Mouse (Mus musculus): ENCODE results near the gene Polr1a.

Polr1a gene

GRCm38 (mm10) chr6:72001220-72001777, 92.4 kb downstream of the Polr1a start:
- no peak for DNase-seq

DNA sequence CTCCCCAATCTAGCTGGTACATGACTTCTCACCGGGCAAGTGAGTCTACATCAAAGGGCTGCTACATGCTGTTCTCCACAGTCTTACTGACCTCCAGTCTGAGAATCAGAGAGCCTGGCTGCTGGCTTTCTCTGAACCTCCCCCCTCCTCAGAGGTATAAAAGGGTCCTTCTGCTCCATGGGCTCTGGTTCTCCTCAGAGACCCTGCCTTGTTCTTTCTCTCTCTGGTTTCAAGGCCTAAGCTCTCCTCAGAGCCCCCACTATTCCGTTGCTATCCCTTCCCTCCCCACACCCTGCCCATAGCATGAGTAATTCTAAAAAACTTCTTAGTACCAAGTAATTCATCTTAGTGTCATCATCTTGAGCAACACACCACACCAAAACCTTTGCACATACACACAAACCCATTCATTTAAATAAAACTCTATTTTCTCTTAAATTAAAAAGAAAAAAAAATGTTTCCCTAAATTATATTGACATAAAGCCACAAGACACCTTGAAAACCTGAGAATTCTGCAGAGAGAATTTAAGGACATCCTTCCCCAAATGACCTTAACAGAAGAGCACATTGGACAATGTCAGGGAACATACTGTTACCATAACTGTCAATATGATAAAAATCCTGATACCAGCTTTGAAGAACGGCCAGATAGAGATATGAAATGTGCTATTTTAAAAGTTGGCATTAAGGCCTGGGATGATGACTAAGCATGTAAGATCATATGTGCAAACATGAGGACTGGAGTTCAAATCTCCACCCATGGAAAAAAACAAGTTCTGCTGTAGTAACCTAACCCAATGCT, 98.8 kb downstream of the Polr1a start:
- no peak for DNase-seq

- no peak for DNase-seq
Measured at GRCm38 (mm10) chr6:72008213-72008655, 99.4 kb downstream of the Polr1a start.

DNA sequence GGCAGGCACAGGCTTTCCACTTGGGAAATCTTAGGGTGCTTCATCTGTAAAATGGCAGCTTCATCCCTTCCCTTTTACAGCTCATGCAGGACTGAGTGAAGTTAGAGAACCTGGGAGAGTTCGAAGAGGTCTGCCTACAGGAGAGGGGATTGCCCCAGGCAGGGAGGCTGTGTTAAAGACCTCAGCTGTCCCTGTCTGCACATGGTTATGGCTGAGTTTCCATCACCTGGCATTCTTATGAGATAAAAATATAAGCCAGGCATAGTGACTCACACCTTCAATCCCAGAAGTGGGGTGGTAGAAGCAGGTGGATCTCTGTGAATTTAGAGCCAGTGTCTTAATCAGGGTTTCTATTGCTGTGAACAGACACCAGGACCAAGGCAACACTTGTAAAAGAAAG, 100.6 kb downstream of the Polr1a start:
- DNase-seq: no peak

GRCm38 (mm10) chr6:72014033-72014432, 105.2 kb downstream of the Polr1a start:
- no peak for DNase-seq

- DNase-seq: no peak
Measured at GRCm38 (mm10) chr6:72018052-72018451, 109.2 kb downstream of the Polr1a start.

- no peak for DNase-seq
Measured at GRCm38 (mm10) chr6:72025497-72025896, 116.6 kb downstream of the Polr1a start.

- no peak for DNase-seq
Measured at GRCm38 (mm10) chr6:72028079-72028478, 119.2 kb downstream of the Polr1a start.

DNA sequence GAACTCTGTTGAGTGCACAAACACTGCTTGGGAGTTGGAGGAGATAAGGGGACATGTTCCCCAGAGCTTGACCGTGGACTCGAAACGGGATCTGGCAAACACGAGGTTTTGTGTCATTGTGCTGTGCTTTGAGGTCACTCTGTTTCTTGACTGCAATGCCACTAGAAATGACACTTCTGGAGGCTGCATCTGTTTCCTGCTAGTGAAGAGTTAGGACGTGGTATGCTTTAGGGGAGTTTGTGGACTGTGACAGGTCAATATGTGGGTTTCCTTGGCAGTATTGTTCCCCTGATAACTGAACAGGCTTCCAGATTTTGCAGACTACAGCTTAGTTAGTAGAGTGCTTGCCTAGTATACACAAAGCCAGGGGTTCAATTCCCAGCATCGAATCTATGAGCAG, 120.8 kb downstream of the Polr1a start:
- DNase-seq: no peak

All from embryo, embryonic 11 days (tissue).